Mouse (Mus musculus): ENCODE data around the gene Irf5.

The Irf5 gene

DNA sequence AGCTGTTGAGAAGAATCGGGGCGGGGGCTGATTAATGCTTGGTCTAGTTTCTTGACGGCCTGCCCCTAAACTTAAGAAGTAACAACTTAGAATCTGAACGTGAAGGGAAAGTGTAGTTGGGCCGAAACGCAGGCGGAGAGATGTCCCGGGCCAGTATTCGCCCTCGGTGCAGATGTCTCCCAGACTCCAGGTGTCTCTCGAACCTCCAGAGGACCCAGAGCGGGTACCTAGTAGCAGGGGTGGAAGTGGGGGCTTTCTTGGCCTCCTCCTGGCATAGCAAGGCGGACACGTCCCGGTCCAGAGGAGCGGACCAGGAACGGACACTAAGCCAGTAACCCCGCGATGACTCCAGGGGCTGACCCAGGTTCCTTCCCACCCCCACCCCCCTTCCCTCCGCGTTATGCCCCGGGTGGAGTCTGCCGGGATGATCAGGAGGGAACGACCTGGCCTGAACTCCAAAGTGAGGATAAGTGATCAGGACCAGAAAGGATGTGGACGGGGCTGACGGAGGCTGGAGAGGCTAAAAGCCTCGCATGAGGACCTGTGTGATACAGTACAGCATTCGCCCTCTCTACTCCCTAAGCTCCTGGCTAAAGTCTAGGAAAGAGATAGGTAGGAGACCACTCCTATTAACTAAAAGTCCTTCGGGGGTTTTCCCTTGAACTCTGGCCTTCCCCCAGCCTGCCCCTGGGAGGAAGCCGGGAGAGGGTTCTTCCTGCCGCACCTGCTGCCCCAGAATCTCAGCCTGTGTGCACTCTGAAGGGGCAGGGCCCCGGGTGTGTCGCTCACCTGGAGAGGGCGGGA is 1.1 kb downstream of the Irf5 start:
- no peak for DNase-seq

- no peak for DNase-seq
Observed at GRCm38 (mm10) chr6:29528165-29528505, 1.7 kb downstream of the Irf5 start.

DNA sequence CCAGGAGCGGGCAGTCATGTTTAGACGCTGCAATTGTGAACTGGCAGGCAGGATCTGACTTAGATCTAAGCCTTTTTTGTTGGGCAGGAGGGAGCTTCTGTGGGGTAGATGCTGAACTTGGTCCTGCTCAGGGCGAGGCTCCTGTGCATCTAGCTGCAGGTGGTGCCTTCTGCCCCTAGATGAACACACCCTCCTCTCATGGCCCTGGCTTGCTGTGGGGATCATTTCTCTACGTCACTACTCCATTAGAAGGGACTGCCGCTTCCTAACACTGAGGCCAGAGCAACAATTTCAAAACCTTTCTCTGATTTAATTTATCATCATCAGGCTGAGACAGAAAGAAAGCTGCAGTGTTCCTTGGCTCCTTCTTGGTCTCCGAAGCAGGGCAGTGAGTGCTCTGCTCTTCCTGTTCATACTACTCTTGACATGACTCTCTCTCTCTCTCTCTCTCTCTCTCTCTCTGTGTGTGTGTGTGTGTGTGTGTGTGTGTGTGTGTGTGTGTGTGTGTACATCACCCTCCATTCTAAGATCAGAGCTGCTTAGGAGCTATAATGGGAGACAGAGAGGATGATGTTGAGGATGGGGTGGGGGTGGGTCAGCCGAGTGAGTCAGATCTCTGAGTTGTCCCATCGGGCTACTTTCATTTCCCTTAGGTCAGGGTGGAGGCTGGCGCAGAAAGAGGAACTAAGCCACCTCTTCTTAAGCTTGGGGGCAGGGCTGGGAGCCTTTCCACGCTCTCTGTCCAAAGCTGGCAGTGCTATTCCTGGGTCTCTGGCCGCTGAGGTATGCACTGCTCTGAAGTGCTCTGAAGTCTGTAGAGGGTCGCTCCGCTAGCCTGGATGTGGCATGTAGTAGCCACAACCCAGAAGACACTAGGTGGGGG is 2.4 kb downstream of the Irf5 start:
- no peak for DNase-seq

DNA sequence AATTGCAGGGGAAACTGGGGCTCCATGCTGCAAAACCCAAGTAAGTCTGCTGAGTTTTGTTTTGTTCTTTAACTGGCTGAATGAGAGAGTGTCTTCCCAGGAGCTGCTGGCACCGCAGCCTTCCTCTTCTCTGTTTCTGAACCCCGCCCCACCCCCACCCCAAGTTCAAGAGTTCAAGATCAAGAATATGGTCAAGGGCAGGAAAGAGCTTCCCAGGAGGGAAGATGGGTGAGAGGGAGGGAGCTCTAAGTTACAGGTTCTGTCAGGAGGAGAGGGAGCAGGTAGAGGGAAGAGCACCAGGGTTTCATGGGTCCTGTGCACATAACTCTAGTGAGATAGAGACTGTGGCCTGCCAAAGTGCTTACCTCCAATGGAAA is 3.0 kb downstream of the Irf5 start:
- no peak for DNase-seq

- DNase-seq, result no peak
Observed at GRCm38 (mm10) chr6:29530050-29530449, 3.6 kb downstream of the Irf5 start.

GRCm38 (mm10) chr6:29535316-29535715 is 8.9 kb downstream of the Irf5 start:
- DNase-seq, result peak in 1 of 2 experiments; percentile 35

- peak; percentile 48 to 61 for DNase-seq
Observed at GRCm38 (mm10) chr6:29536651-29537193, 10.3 kb downstream of the Irf5 start.

- DNase-seq, result peak; percentile 37 to 56
Observed at GRCm38 (mm10) chr6:29537221-29537620, 10.8 kb downstream of the Irf5 start.

DNA sequence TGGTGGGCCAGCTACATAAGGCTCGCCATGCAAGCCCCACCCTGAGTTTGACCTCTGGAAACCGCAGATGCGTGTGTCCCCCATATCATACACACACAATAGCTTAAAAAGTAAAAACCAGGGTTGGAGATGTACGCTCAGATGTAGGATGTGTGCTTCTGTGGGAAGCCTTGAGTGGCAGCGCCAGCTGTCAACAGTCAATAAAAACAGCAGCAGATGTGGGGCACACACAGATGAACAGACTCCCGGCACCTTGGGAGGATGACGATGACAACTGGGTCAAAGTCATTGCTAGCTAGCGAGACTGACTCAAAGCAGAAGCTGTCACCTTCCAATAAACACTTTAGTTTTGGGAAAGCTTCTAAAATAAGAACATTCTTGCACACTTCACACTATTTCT is 13.1 kb downstream of the Irf5 start:
- DNase-seq, result no peak

DNA sequence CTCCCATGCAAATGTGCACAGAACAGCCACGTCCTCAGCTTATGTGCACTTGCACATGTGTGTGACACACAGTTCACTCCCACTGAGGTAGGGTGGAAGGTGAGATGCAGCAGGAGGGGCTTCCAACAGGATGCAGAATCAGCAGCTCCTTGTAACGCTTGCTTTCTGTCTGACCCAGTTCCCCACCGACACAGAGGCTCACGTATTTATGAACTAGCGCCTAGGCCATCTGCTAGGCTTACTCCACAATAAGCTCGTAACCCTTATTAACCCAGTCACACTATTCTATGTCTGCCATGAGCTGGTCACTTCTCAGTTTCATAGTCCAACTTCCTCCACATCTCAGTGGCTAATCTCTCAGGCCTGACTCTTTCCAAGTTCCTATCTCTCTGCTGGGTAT is 13.8 kb downstream of the Irf5 start:
- no peak for DNase-seq

- DNase-seq, result no peak
Observed at GRCm38 (mm10) chr6:29540956-29541355, 14.5 kb downstream of the Irf5 start.

- no peak for DNase-seq
Observed at GRCm38 (mm10) chr6:29545611-29546010, 19.2 kb downstream of the Irf5 start.

GRCm38 (mm10) chr6:29547582-29547981 is 21.2 kb downstream of the Irf5 start:
- DNase-seq, result no peak

GRCm38 (mm10) chr6:29548086-29548485 is 21.7 kb downstream of the Irf5 start:
- DNase-seq, result no peak

GRCm38 (mm10) chr6:29552526-29552925 is 26.1 kb downstream of the Irf5 start:
- DNase-seq, result no peak

DNA sequence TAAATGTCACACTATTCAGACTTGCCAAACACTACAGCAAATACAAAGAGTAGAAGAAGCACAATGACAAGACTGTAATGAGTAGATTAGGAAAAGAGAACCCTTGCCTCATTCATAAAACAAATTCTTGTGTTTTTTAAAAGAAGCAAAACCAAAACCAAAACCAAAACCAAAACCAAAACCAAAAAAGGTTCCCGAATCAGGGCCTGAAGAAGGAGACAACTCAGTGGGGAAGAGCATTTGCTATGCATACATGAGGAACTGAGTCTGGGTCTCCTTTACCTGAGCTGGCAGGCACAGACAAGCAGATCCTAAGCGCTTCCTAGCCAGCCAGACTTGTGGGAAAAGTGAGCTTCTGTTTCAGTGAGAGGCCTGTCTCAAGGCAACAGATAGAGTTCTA is 30.7 kb downstream of the Irf5 start:
- no peak for DNase-seq

- DNase-seq, result peak in 1 of 2 experiments; percentile 2
Observed at GRCm38 (mm10) chr6:29576388-29576787, 50.0 kb downstream of the Irf5 start.

GRCm38 (mm10) chr6:29580770-29581169 is 54.3 kb downstream of the Irf5 start:
- DNase-seq, result no peak

DNA sequence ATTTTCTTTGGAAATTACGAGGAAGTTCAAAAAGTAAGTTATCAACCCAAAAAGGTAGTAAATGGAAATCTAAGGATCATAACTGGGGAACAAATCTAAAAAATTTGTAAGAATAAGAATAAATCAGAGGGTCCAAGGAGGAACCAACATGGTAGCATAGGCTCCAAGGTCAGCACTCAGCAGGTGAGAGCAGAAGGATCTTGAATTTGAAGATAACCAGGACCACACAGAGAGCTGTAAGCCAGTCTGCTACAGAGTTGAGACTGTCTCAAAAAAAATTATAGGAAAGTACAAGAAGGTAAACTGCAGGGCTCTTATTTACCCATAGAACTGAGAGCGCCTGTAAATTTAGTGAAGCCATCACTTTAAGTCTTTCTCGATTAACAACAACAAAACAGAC is 54.8 kb downstream of the Irf5 start:
- no peak for DNase-seq
